Mouse (Mus musculus) liver, embryonic 15.5 days (tissue): ENCODE measurements around the gene Abl2. TPM values are rescaled to one million over a fixed set of nuclear protein-coding genes. Genes with fewer than 3 reads are reported as not detected.
"Not testable (repeated sequence)": the region's sequence is repeated elsewhere in the genome, so short reads cannot be mapped to it uniquely, and the experiment has no call there.

ENCODE experiments used
- ATAC-seq: fragments of 200-750 bp; cut with Nextera tagmentation; 2 replicates; pipeline ENCODE4 v1.8.0; 2017; ENCODE audit warnings: moderate number of reproducible peaks, mild to moderate bottlenecking, moderate library complexity; ENCODE audit not compliant: insufficient read depth
- H3K27ac ChIP-seq: fragments of 300-500 bp; sonication (generic); replicated peaks from 2 replicates; pipeline ENCODE4 v1.5.1; 2015; ENCODE audit warnings: mild to moderate bottlenecking, inconsistent platforms
- H3K27me3 ChIP-seq: fragments of 300-500 bp; sonication (generic); 2 replicates; pipeline ENCODE4 v1.6.1; 2015; ENCODE audit warnings: mild to moderate bottlenecking, inconsistent platforms
- H3K36me3 ChIP-seq: fragments of 300-500 bp; sonication (generic); replicated peaks from 2 replicates; pipeline ENCODE4 v1.6.1; 2015; ENCODE audit warnings: moderate library complexity, mild to moderate bottlenecking, inconsistent platforms
- H3K4me1 ChIP-seq: fragments of 300-500 bp; sonication (generic); replicated peaks from 2 replicates; pipeline ENCODE4 v1.6.1; 2015; ENCODE audit warnings: inconsistent platforms
- H3K4me2 ChIP-seq: fragments of 300-500 bp; sonication (generic); 2 replicates; pipeline ENCODE4 v1.6.1; 2015; ENCODE audit warnings: moderate library complexity, mild to moderate bottlenecking, inconsistent platforms
- H3K4me3 ChIP-seq: fragments of 300-500 bp; sonication (generic); replicated peaks from 2 replicates; pipeline ENCODE4 v1.5.1; 2015; ENCODE audit warnings: mild to moderate bottlenecking, inconsistent platforms
- H3K9ac ChIP-seq: fragments of 300-500 bp; sonication (generic); 2 replicates; pipeline ENCODE4 v1.6.1; 2015; ENCODE audit warnings: moderate library complexity, mild to moderate bottlenecking, inconsistent platforms
- H3K9me3 ChIP-seq: fragments of 300-500 bp; sonication (generic); replicated peaks from 2 replicates; pipeline ENCODE4 v1.6.1; 2016; ENCODE audit warnings: inconsistent platforms
- WGBS: fragments of 180-500 bp; shearing (Covaris S2); methylation state at CpG from one replicate; pipeline ENCODE4 v1.1.7; 2015; ENCODE audit warnings: mixed read lengths; ENCODE audit not compliant: insufficient replicate concordance; 5-methylcytosine and 5-hydroxymethylcytosine counted together
- polyA plus RNA-seq: library from polyadenylated mRNA; unstranded; fragments of >200 nt; fragmentation: Nextera tagmentation; extraction: Ambion mirVana; gene quantifications from 2 replicates; pipeline ENCODE4 v1.2.1, GENCODE M21; 2015

Gene Abl2
- polyA plus RNA-seq, 1 experiment from 2014 or later: 0.90 TPM

DNA sequence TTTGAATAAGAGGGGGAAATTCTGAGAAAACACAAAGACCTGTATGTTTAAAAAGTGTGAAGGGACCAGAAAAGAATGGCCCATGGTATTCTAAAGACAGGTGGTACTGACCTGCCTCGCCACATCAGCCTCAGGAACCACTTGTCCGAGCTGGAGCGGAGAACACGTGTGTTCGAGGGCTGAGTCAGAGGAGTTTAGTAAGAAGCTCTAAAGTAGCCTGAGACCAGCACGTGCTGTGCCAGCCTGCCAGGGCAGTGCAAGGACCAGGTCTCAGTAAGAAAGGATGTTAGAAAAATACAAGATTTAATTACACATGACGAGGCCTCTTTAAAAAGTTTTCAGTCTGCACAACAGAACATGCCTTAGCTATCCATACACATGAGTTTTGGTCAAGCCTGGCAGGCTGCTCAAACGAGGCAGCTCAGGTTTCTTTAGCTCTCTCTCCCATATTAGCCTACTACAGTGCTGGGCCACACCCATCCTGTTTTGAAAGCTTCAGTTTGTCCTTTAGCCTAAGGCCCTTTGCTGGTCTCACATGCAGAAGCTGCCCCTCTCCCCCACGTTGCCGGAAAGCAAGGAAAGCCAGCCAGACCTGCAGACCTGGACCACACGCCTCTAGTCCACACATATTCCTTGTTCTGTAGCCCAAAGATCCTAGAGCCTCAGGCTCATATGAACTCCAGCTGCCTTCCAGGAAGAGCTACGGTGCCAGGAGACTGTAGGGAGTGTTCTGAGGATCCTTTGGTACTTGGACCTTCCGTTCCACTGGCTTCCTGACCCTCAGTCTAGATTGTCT lies 96.3 kb downstream of the Abl2 start:
- Histone ChIP-seq H3K4me2 (no peak overlapping the region), H3K9ac (no peak overlapping the region), H3K4me3 (no peak overlapping the region), H3K4me1 (peaks cover 17% of the 10 kb centered on the region), H3K27ac (no peak overlapping the region), H3K36me3 (no peaks in the 10 kb centered on the region), H3K27me3 (no peaks in the 10 kb centered on the region), H3K9me3 (no peaks in the 10 kb centered on the region)
- no peak for ATAC-seq
- WGBS: 63% methylated on average over 13 of the region's 13 CpGs

- H3K27me3 ChIP-seq: no peaks in the 10 kb centered on the region
- no peaks in the 10 kb centered on the region for H3K36me3 ChIP-seq
- H3K4me2 ChIP-seq: no peak overlapping the region
- 65% methylated on average over 4 of the region's 4 CpGs for WGBS
- H3K4me3 ChIP-seq: no peak overlapping the region
- 0 out of 2 replicates have a peak overlapping the region, but pooled peaks have one; percentile 1 for H3K27ac ChIP-seq
- H3K9me3 ChIP-seq: no peaks in the 10 kb centered on the region
- H3K9ac ChIP-seq: no peak overlapping the region
- peak; percentile 74 for ATAC-seq
- H3K4me1 ChIP-seq: peaks cover 20% of the 10 kb centered on the region
These were observed 98.9 kb downstream of the Abl2 start for GRCm38 (mm10) chr1:156657523-156657922.

GRCm38 (mm10) chr1:156658676-156659075 lies 100.1 kb downstream of the Abl2 start:
- Histone ChIP-seq H3K4me3 (no peak overlapping the region), H3K27me3 (no peaks in the 10 kb centered on the region), H3K27ac (no peak overlapping the region), H3K4me2 (no peak overlapping the region), H3K36me3 (no peaks in the 10 kb centered on the region), H3K9ac (no peak overlapping the region), H3K9me3 (no peaks in the 10 kb centered on the region), H3K4me1 (peaks cover 20% of the 10 kb centered on the region)
- ATAC-seq: no peak
- WGBS: 66% methylated on average over 5 of the region's 5 CpGs

DNA sequence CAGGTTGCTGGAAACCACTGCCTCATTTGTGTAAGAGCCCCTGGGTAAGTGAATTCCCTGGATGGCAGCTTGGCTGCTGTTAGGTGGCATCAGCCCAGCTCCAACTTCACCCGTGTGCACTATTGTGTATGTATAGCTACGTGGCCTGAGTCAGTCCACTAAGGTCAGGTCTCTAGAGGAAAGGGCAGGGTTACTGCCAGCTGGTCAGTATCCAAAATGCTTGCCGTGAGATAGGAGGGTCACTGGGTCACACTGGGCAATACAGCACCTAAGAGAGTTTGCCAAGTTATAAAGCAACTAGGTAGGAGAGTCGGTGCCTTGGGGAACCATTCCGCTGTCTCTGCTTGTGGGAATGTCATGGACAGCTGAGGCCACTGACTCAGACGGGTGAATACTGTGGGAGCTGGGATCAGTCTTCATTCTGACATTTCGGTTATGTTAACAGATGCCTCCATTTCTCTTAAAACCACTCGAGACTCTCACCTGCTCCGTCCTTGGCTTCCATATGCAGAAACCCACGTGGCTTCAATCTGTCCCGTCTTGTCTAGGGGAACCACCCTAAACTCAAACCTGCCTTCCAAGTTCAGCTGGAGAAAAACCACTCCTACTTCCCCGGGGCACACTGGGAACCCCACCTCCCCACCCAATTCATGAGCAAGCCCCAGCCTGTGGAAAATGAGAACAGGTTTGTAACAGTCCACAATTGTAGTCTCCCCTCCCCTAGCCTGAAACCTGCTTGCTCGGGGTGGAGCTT lies 101.5 kb downstream of the Abl2 start:
- no peak overlapping the region for H3K4me3 ChIP-seq
- H3K9me3 ChIP-seq: no peaks in the 10 kb centered on the region
- no peaks in the 10 kb centered on the region for H3K36me3 ChIP-seq
- 61% methylated on average over 13 of the region's 13 CpGs for WGBS
- H3K4me1 ChIP-seq: peaks cover 20% of the 10 kb centered on the region
- peak overlapping the region; percentile 33 for H3K4me2 ChIP-seq
- peak; percentile 20; the same call in 1 of the 2 replicates for ATAC-seq
- H3K9ac ChIP-seq: no peak overlapping the region
- H3K27me3 ChIP-seq: no peaks in the 10 kb centered on the region
- H3K27ac ChIP-seq: no peak overlapping the region

GRCm38 (mm10) chr1:156660660-156661236 lies 102.2 kb downstream of the Abl2 start:
- not testable (repeated sequence) for H3K4me3 ChIP-seq, H3K9me3 ChIP-seq, H3K36me3 ChIP-seq, H3K27me3 ChIP-seq, ATAC-seq, H3K27ac ChIP-seq, H3K9ac ChIP-seq
- WGBS: 53% methylated on average over 21 of the region's 21 CpGs
- Histone ChIP-seq H3K4me1 (peaks cover 20% of the 10 kb centered on the region), H3K4me2 (peak overlapping the region; percentile 36)

DNA sequence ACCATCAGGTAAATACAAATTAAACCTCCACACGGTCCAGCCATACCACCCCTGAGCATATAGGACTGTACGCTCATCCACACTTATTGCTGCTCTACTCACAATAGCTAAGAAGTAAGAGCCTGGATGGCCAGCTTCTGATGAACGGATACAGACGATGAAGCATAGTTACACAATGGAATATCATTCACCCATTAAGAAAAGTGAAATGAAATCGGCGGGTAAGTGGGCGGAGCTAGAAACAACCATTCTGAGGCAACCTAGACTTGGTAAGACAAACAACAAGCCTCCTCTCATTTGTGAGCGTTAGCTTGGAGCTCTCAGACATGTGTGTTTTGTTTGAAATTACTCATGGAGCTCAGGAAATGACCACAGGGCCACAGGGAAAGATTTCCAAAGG lies 107.2 kb downstream of the Abl2 start:
- no peak overlapping the region for H3K4me3 ChIP-seq
- no peaks in the 10 kb centered on the region for H3K4me1 ChIP-seq
- ATAC-seq: no peak
- no peak overlapping the region for H3K27ac ChIP-seq
- WGBS: 79% methylated on average over 8 of the region's 8 CpGs
- H3K27me3 ChIP-seq: no peaks in the 10 kb centered on the region
- H3K9me3 ChIP-seq: no peaks in the 10 kb centered on the region
- no peaks in the 10 kb centered on the region for H3K36me3 ChIP-seq
- H3K4me2 ChIP-seq: no peak overlapping the region
- no peak overlapping the region for H3K9ac ChIP-seq

DNA sequence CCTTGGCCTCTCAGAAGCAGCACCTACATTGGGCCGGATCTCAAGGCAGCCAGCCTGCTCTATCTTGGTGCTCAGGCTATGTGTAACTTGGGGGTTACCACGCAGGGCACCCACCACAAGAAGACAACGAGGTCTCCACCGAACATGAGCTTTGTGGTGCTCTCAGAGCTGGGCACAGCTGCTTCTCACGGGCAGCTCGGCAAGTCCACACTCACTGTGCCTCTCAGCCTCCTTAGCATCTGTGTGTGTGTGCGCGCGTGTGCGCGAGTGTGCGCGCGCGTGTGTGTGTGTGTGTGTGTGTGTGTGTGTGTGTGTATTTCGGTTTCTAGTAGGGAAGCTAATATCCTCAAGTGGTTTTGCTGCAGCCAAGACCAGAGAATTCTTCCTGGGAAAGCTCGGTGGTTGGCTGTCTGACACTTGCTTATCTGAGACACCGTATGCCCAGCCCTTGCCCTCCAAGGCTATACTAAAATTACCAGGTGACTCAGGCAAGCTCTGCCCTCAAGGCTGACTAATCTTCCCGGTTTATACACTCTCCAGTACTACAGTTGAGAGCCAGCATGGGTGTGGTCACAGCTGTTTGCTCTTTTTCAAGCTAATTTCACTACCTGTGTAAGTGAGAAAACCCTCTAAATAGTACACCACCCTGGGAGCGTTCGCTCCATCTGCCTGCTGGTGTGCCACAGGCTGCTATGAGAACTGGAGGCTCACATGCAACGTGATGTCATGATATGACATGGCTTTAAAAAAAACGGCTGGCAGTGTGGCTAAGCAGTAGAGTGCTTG lies 108.7 kb downstream of the Abl2 start:
- H3K27me3 ChIP-seq: no peaks in the 10 kb centered on the region
- H3K9ac ChIP-seq: no peak overlapping the region
- H3K9me3 ChIP-seq: no peaks in the 10 kb centered on the region
- 56% methylated on average over 23 of the region's 23 CpGs for WGBS
- no peaks in the 10 kb centered on the region for H3K36me3 ChIP-seq
- no peak overlapping the region for H3K4me3 ChIP-seq
- no peaks in the 10 kb centered on the region for H3K4me1 ChIP-seq
- no peak overlapping the region for H3K4me2 ChIP-seq
- peak; percentile 46 for ATAC-seq
- H3K27ac ChIP-seq: no peak overlapping the region

- no peak overlapping the region for H3K4me3 ChIP-seq
- H3K36me3 ChIP-seq: no peaks in the 10 kb centered on the region
- H3K27me3 ChIP-seq: no peaks in the 10 kb centered on the region
- H3K9me3 ChIP-seq: no peaks in the 10 kb centered on the region
- H3K9ac ChIP-seq: no peak overlapping the region
- no peak for ATAC-seq
- no peak overlapping the region for H3K4me2 ChIP-seq
- 55% methylated on average over 5 of the region's 5 CpGs for WGBS
- no peak overlapping the region for H3K27ac ChIP-seq
- H3K4me1 ChIP-seq: peaks cover 5% of the 10 kb centered on the region
These were observed 110.0 kb downstream of the Abl2 start for GRCm38 (mm10) chr1:156668602-156669001.

- Histone ChIP-seq H3K27ac (no peak overlapping the region), H3K4me3 (no peak overlapping the region), H3K36me3 (no peaks in the 10 kb centered on the region), H3K4me1 (peaks cover 12% of the 10 kb centered on the region), H3K9ac (no peak overlapping the region), H3K9me3 (no peaks in the 10 kb centered on the region), H3K4me2 (no peak overlapping the region), H3K27me3 (0 out of 2 replicates have a peak, but pooled peaks cover 8% of the 10 kb centered on the region)
- 67% methylated on average over 11 of the region's 11 CpGs for WGBS
- ATAC-seq: no peak
These were observed 110.8 kb downstream of the Abl2 start for GRCm38 (mm10) chr1:156669208-156669983.

DNA sequence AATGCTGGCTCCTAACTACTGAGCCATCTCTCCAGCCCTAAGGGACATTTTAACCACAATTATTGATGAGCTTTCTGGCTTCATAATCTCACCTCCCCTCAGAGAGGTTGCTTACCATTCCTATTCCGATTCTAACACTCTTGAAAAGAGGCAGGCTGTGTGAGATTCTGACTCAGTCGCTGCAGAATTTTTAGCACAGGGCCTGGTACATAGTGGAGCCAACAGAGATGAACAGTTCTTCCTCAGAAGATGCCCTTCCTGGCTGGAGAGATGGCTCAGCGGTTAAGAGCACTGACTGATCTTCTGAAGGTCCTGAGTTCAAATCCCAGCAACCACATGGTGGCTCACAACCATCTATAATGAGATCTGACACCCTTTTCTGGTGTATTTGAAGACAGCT lies 113.3 kb downstream of the Abl2 start:
- Histone ChIP-seq H3K36me3 (no peaks in the 10 kb centered on the region), H3K4me2 (no peak overlapping the region), H3K27me3 (0 out of 2 replicates have a peak, but pooled peaks cover 8% of the 10 kb centered on the region), H3K4me3 (no peak overlapping the region), H3K9me3 (no peaks in the 10 kb centered on the region), H3K9ac (no peak overlapping the region), H3K27ac (no peak overlapping the region), H3K4me1 (peaks cover 24% of the 10 kb centered on the region)
- 79% methylated on average over 3 of the region's 3 CpGs for whole genome bisulfite sequencing
- no peak for ATAC-seq
